Mouse (Mus musculus): ENCODE measurements around the gene Fkbp14. TPM values are rescaled to one million over a fixed set of nuclear protein-coding genes. Genes with fewer than 3 reads are reported as not detected.

The Fkbp14 gene
- total RNA-seq, 1 experiment from 2014 or later = 0.96 TPM

DNA sequence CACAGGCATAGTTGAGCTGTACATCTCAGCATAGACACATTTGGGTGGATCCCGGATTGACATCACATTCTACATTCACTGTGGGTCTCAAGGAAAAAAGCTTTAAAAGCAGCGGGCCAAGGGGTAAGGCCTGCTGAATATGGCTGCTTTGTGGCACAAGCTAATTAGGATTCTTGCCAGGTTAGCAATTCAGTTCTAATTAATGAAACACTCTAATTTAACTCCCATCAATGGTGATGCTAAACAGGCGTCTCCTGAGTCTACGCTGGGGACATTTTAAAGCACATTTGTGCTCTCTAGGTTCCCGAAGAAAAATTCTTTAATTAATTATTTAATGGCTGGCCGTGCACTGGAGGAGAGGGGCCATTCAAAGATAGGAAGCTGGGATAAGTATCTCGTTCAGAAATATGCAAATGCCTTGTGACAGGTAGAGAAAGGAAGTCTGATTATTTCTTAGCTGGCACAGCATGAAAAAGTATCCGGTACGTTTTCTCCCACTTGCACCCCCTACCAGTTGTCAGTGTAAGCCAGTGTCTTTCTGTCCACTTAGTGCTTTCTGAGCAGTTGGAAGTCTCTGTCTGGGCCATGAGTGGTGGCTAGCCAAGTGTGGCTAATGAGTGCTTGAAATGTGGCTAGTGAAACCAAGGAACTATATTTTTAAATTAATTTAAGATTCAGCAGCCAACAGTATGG, 44.2 kb downstream of the Fkbp14 start:
- ATAC-seq (replicated peaks; ENCODE audit: low read depth, poor library complexity, severe bottlenecking) = no peak

GRCm38 (mm10) chr6:54550801-54551323, 46.2 kb downstream of the Fkbp14 start:
- ATAC-seq (replicated peaks; ENCODE audit: low read depth, poor library complexity, severe bottlenecking) = no peak

- ATAC-seq (replicated peaks; ENCODE audit: low read depth, poor library complexity, severe bottlenecking) = no peak
Observed at GRCm38 (mm10) chr6:54549311-54549710, 47.8 kb downstream of the Fkbp14 start.

- 0 out of 2 replicates have a peak, but pooled peaks have one; percentile 45 for ATAC-seq (replicated peaks; ENCODE audit: low read depth, poor library complexity, severe bottlenecking)
Observed at GRCm38 (mm10) chr6:54548314-54549019, 48.6 kb downstream of the Fkbp14 start.

GRCm38 (mm10) chr6:54543646-54544045, 53.5 kb downstream of the Fkbp14 start:
- ATAC-seq (replicated peaks; ENCODE audit: low read depth, poor library complexity, severe bottlenecking) = no peak

DNA sequence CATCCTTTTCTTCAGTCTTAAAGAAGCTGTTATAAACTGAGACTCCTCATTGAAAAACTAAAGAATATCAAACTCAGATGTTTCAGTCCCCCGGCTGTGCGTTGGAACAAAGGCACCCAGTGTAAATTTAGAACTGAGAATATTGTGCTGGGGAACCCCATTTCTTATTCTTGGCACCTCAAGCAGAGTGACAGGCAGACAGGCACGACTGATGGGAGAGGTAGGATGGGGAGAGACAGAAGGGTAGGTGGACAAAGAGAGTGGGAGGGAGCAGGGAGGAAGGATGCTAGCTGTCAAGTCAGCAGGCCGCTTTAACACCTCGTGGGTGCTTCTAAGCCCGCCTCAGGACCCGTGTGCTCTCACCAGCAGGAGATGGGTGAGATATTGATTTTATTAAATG, 54.3 kb downstream of the Fkbp14 start:
- no peak for ATAC-seq (replicated peaks; ENCODE audit: low read depth, poor library complexity, severe bottlenecking)

DNA sequence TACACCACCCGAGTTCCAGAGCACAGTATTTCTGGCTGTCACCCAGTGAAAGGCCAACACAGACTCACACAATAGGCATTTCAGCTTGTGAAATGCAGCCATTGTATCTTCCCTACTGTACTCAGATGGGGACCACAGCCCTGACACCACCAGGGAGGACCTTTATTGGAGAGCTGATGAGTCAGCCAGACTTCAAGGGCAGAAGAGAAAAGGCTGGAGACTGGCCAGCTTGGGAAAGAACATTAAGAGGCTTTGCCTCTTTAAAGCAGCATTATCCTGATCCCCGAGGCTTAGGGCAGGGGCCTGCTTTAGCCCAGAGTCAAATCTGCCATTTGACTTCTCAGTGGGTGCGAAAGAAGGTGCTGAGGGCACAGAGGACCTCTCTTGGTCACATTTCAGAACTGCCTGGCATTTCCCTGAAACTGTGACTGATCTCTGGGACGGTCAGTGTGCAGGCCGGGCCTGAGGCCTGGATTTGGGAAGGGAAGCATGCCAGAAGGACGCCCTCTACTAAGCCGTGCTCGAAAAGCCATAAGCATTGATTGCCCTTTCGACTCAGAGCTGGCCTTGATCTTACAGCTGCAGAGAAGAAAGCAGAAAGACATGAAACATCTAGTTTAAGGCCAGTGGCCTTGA, 56.7 kb downstream of the Fkbp14 start:
- ATAC-seq (replicated peaks; ENCODE audit: low read depth, poor library complexity, severe bottlenecking) = no peak

- ATAC-seq (replicated peaks; ENCODE audit: low read depth, poor library complexity, severe bottlenecking) = no peak
Observed at GRCm38 (mm10) chr6:54539396-54539795, 57.7 kb downstream of the Fkbp14 start.

DNA sequence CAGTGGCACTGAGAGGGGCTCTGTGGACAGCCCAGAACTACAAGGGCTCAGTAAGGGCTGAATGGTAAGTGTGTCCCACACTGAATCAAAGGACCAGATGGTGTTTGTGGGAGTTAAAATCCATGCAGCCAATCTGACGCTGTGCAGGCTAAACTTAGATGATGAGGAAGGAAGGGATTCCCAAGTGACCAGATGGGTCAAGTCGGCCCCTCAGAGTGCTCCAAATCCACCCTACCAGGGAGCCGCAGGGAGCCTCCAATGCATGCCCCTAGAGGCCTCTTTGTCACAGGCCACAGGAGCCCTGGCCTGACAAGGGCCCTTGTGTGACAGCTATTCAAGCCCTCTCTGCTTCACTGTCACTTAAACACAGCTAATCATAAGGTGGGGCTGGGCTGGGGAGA, 58.3 kb downstream of the Fkbp14 start:
- ATAC-seq (replicated peaks; ENCODE audit: low read depth, poor library complexity, severe bottlenecking) = no peak

GRCm38 (mm10) chr6:54537053-54537452, 60.1 kb downstream of the Fkbp14 start:
- ATAC-seq (replicated peaks; ENCODE audit: low read depth, poor library complexity, severe bottlenecking) = no peak

DNA sequence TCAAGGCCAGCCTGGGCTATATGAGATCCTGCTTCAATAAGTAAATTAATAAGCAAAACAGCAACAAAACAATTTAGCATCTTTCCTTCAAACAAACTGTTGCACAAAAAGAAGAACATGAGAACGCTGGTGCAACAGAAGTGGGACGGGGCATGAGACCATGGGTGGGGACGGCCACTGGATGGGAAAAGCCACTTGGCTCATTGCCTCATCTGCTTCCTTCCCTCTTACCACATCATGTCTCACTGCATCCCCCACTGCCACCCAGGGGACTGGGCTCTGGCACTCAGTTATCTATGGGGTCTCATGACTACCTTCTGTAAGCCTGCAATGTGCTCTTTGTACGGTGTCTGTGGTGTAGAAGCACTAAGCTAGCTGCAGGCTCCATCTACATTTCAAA, 61.6 kb downstream of the Fkbp14 start:
- 0 out of 2 replicates have a peak, but pooled peaks have one; percentile 25 for ATAC-seq (replicated peaks; ENCODE audit: low read depth, poor library complexity, severe bottlenecking)

DNA sequence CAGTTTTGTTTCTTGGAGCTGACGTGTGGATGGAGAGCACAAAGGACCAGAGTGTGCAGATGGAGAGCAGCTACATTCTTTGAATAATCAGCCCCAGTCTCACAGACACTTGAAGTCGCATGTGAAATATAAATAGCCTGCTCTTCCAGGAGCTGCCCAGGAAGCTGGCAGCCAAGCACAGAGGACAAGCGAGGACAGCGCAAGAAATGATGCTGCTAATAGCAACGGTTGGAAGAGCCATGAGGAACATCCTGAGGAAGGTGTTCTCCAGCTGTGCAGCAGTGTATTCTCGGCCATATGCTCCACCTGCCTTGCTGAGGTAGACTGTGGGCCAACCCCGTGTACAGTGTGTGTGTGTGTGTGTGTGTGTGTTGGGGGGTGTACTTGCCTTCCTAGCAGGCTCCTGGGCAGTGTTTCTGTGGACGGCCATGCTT, 66.0 kb downstream of the Fkbp14 start:
- ATAC-seq (replicated peaks; ENCODE audit: low read depth, poor library complexity, severe bottlenecking) = no peak

GRCm38 (mm10) chr6:54530182-54530581, 66.9 kb downstream of the Fkbp14 start:
- ATAC-seq (replicated peaks; ENCODE audit: low read depth, poor library complexity, severe bottlenecking) = no peak

DNA sequence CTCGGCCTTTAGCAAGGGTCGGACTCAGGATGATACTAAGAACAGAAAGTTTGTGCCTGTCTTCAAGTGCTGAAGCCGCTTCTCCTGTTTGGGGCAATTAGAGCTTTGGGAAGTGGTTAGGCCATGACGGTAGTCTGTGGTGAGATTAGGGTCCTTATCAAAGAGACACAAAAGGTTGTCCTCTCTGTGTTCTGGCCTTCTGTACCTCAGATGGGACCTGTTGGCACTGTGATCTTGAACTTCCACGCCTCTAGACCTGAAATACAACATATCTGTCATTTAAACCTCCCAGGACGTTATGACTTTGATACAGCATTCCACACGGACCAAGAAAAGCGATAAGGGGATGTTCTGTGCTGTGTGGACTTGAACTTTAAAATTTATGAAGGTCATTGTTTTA, 68.4 kb downstream of the Fkbp14 start:
- ATAC-seq (replicated peaks; ENCODE audit: low read depth, poor library complexity, severe bottlenecking) = peak; percentile 97

Other genes starting within 250 kb of the Fkbp14 start
- gene Wipf3, start 167.7 kb downstream of the Fkbp14 start, total RNA-seq (2017) = not detected in 2 replicates
- gene Scrn1, start 30.8 kb downstream of the Fkbp14 start, total RNA-seq (2017) = not detected in 2 replicates
- gene Plekha8, start 2.2 kb downstream of the Fkbp14 start, total RNA-seq (2017) = 3.8 and 4.5 TPM in 2 replicates
- 0.39 and 1.8 TPM in 2 replicates for gene Mturn, start 84.3 kb upstream of the Fkbp14 start, total RNA-seq (2017)
- gene Znrf2, start 219.6 kb upstream of the Fkbp14 start, total RNA-seq (2017) = 51.6 and 62.5 TPM in 2 replicates